Mouse (Mus musculus) cortical plate, adult 2 months (tissue): Measurements from ENCODE around the gene Ccdc155. TPM values are rescaled to one million over a fixed set of nuclear protein-coding genes. Genes with fewer than 3 reads are reported as not detected.
"Not testable (repeated sequence)": the region's sequence is repeated elsewhere in the genome, so short reads cannot be mapped to it uniquely, and the experiment has no call there.

ENCODE experiments used
- H3K27ac ChIP-seq: fragments of 200-500 bp; 2 replicates; pipeline ENCODE4 v1.5.1; 2012; ENCODE audit warnings: low read length, control low read depth, inconsistent platforms; ENCODE audit not compliant: insufficient read depth
- H3K4me1 ChIP-seq: fragments of 200-500 bp; 2 replicates; pipeline ENCODE4 v1.6.1; 2011; ENCODE audit warnings: low read length; ENCODE audit not compliant: control insufficient read depth, insufficient read depth
- H3K4me3 ChIP-seq: fragments of 200-500 bp; 2 replicates; pipeline ENCODE4 v1.5.1; 2011; ENCODE audit warnings: mild to moderate bottlenecking, low read length, control low read depth; ENCODE audit not compliant: insufficient read depth
- CTCF ChIP-seq: fragments of 200-500 bp; IDR thresholded peaks from 2 replicates; pipeline ENCODE4 v1.5.1; 2011; ENCODE audit warnings: mild to moderate bottlenecking, control low read depth, low read length; ENCODE audit not compliant: insufficient read depth; ENCODE audit errors: extremely low read depth
- POLR2A ChIP-seq: fragments of 200-500 bp; IDR thresholded peaks from 2 replicates; pipeline ENCODE4 v1.6.1; 2011; ENCODE audit warnings: mild to moderate bottlenecking, low read length, control low read depth; ENCODE audit not compliant: insufficient read depth; ENCODE audit errors: extremely low read depth
- polyA plus RNA-seq: library from polyadenylated mRNA; depleted of rRNA; stranded (reverse); fragments of >200 nt; gene quantifications from 2 replicates; pipeline ENCODE4 v1.2.3, GENCODE M21; 2012

Ccdc155 gene
- polyA plus RNA-seq, 1 experiment = 4.7 TPM

DNA sequence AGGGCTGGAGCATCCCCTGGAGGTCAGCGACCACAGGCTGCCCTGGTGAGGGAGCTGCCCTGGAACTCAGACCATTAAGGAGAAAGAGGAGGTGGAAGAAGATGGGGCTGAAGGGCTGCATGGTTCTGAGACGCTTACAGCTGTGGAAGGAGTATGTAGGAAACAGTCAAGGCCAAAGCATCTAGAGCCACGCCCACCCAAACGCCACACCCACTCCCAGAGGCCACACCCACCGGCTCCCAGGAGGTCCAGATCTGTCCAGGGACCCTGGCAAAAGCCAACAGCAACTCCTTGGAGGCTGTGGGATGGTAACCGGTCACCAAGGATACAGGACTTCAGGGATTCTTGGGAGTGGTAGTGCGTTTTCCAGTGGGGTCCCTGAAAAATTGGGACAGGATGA is 26.1 kb downstream of the Ccdc155 start:
- no peak overlapping the region for H3K27ac ChIP-seq
- no peaks in the 10 kb centered on the region for H3K4me1 ChIP-seq
- no peak for TF ChIP-seq POLR2A
- no peak for TF ChIP-seq CTCF
- H3K4me3 ChIP-seq = no peak overlapping the region

DNA sequence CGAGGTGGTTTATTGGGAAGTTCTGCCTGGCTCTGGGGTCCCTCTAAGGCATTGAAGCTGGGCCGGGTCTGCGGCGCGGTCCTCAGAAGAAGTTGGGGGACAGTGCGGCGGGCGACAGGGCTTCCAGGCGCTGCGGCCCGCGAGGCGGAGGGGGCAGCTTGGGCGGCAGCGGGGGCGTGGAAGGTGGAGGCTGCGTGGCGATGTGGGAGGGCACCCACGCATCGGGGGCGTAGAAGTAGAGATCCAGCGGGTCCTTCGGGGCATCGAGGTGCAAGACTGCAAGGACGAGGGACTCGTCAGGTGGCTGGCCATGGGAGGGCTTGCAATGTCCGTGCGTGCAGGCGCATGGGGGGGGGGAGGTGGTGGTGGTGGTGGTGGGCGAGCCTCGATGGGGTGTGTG is 28.3 kb downstream of the Ccdc155 start:
- no peak for TF ChIP-seq CTCF
- no peak; the same call in 1 of the 2 replicates for TF ChIP-seq POLR2A
- Histone ChIP-seq H3K27ac (no peak overlapping the region), H3K4me3 (no peak overlapping the region), H3K4me1 (no peaks in the 10 kb centered on the region)

DNA sequence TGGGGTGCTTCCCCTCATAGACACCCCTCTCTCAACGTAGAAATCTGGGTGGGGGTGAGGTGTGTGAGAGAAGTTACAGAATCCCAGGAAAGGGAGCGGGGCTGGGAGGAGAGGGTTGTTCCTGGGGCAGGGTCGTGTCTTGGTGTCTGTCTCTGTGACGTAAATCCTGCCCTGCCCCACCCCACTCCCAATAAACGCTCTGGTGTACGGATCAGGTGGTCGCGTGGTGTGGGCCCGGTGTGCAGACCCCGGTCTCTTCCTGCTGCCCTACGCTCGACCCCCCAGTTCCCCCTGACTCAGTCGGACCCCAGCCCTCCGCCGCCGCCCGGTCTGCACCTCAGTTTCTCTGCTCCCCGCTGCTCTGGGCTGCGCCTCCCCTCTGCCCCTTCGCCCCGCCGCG is 28.8 kb downstream of the Ccdc155 start:
- no peak overlapping the region for H3K27ac ChIP-seq
- no peaks in the 10 kb centered on the region for H3K4me1 ChIP-seq
- peak; percentile 39; the same call in 1 of the 2 replicates for TF ChIP-seq POLR2A
- TF ChIP-seq CTCF = no peak
- H3K4me3 ChIP-seq = no peak overlapping the region

- no peak overlapping the region for H3K27ac ChIP-seq
- TF ChIP-seq CTCF (no peak), POLR2A (no peak)
- no peak overlapping the region for H3K4me3 ChIP-seq
- H3K4me1 ChIP-seq = no peaks in the 10 kb centered on the region
These were observed 29.3 kb downstream of the Ccdc155 start for GRCm38 (mm10) chr7:45175398-45175797.

DNA sequence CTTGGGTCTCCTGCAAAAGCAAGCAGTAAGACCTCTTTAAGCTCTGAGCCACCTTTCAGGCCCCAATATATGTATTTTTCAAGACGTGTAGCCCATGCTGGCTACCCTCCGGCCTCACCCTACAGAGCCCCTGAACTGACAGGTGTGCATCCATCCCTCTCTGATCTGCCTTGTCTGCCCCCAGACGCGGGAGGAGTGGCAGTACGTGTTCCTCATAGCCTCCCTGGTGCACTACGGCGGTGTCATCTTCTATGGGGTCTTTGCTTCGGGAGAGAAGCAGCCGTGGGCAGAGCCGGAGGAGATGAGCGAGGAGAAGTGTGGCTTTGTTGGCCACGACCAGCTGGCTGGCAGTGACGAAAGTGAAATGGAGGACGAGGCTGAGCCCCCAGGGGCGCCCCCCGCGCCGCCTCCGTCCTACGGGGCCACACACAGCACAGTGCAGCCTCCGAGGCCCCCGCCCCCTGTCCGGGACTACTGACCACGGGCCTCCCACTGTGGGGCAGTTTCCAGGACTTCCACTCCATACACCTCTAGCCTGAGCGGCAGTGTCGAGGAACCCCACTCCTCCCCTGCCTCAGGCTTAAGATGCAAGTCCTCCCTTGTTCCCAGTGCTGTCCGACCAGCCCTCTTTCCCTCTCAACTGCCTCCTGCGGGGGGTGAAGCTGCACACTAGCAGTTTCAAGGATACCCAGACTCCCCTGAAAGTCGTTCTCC is 30.0 kb downstream of the Ccdc155 start:
- Histone ChIP-seq H3K4me1 (no peaks in the 10 kb centered on the region), H3K27ac (no peak overlapping the region), H3K4me3 (no peak overlapping the region)
- no peak for TF ChIP-seq POLR2A
- TF ChIP-seq CTCF = no peak

GRCm38 (mm10) chr7:45173772-45174171 is 30.9 kb downstream of the Ccdc155 start:
- H3K27ac ChIP-seq, H3K4me3 ChIP-seq, H3K4me1 ChIP-seq: not testable (repeated sequence)
- peak; percentile 35 for TF ChIP-seq CTCF

- TF ChIP-seq CTCF (peak; percentile 36), POLR2A (no peak; the same call in 1 of the 2 replicates)
These were observed 31.7 kb downstream of the Ccdc155 start for GRCm38 (mm10) chr7:45172974-45173373.

DNA sequence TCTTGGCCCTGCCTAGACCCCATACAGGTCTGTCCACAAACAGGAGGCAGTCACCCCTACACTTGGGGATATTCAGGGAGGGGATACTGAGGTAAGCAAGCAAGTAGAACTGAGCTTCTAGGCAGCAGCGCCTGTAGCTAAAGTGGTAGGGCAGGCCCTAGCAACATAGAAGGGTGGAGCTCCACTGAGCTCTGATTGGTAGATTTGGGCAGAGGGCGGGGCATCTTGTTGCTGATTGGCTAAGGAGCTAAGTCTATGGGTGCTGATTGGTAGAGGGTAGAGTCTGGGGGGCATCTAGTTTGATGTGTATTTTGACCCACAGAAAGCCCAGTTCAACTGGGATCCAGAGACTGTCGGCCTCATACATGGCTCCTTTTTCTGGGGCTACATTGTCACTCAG is 35.2 kb downstream of the Ccdc155 start:
- Histone ChIP-seq H3K27ac (0 out of 2 replicates have a peak overlapping the region, but pooled peaks have one; percentile 17), H3K4me1 (0 out of 2 replicates have a peak, but pooled peaks cover 2% of the 10 kb centered on the region), H3K4me3 (no peak overlapping the region)
- peak; percentile 48; the same call in 1 of the 2 replicates for TF ChIP-seq POLR2A
- TF ChIP-seq CTCF = no peak

More at GRCm38 (mm10) chr7:45172974-45173373, 31.7 kb downstream of the Ccdc155 start:
- H3K4me3 ChIP-seq = no peak overlapping the region
- H3K4me1 ChIP-seq = 0 out of 2 replicates have a peak, but pooled peaks cover 2% of the 10 kb centered on the region
- H3K27ac ChIP-seq = no peak overlapping the region

GRCm38 (mm10) chr7:45168656-45169055 is 36.0 kb downstream of the Ccdc155 start:
- Histone ChIP-seq H3K4me1 (0 out of 2 replicates have a peak, but pooled peaks cover 2% of the 10 kb centered on the region), H3K27ac (peak overlapping the region; percentile 93), H3K4me3 (peak overlapping the region; percentile 85)
- TF ChIP-seq CTCF = no peak
- peak; percentile 49; the same call in 1 of the 2 replicates for TF ChIP-seq POLR2A

GRCm38 (mm10) chr7:45167761-45168445 is 36.8 kb downstream of the Ccdc155 start:
- no peak for TF ChIP-seq POLR2A
- TF ChIP-seq CTCF = no peak
- Histone ChIP-seq H3K27ac (peak overlapping the region; percentile 93), H3K4me3 (peak overlapping the region; percentile 85)

More at GRCm38 (mm10) chr7:45167761-45168445, 36.8 kb downstream of the Ccdc155 start:
- H3K4me1 ChIP-seq = 0 out of 2 replicates have a peak, but pooled peaks cover 2% of the 10 kb centered on the region
